ENCODE assay signal across 8 mouse cellular contexts in genomic region chr8:104442299-104443124, GRCm38 (mm10). TPM values are rescaled to one million over a fixed set of nuclear protein-coding genes. Genes with fewer than 3 reads are reported as not detected.
DNase-seq lines count a peak whose midpoint lies in the region; ATAC-seq lines count a peak whose summit lies in the region.

Dync1li2 (minus strand) TSS chr8:104443047.

- ATAC-seq in hindbrain, embryonic 11.5 days (ENCODE audit: low FRiP score) = peak; percentile 89

- WGBS in hindbrain, embryonic 11.5 days = under 1% methylated on average over 75 of the region's 75 CpGs

- peak within 1 kb of the TSS; percentile 72 for H3K4me2 ChIP-seq in hindbrain, embryonic 11.5 days (replicated peaks; ENCODE audit: low read depth, low read length)

- DNase-seq in MN1 (ENCODE audit: low spot score) = peak; percentile 94
- peak; percentile 93 for DNase-seq in cerebellum, adult 9-10 months
- DNase-seq in frontal cortex, adult 2 months (ENCODE audit: extremely low spot score in 1 of 2, low spot score in 1 of 2) = peak; percentile 72 to 94
- peak; percentile 93 for DNase-seq in hindbrain, embryonic 11.5 days (ENCODE audit: low spot score)
- peak; percentile 93 to 96 for DNase-seq in layer of hippocampus, postnatal 14 days (ENCODE audit: low spot score in 2 of 2)
- peak; percentile 95 for DNase-seq in lung, postnatal 14 days
- DNase-seq in retina, adult 2 months (ENCODE audit: low read depth, low spot score) = peak; percentile 77
- peak; percentile 88 to 93 for DNase-seq in thymus, postnatal 36 days

- H3K27ac ChIP-seq in hindbrain, embryonic 11.5 days (ENCODE audit: low read depth, low read length) = peak within 1 kb of the TSS; percentile 91

- no peaks in the 10 kb centered on the region for H3K27me3 ChIP-seq in hindbrain, embryonic 11.5 days (ENCODE audit: control insufficient read depth, insufficient read depth, low read length)

- H3K4me1 ChIP-seq in hindbrain, embryonic 11.5 days (replicated peaks; ENCODE audit: control insufficient read depth, insufficient read depth, low read length) = no peaks in the 10 kb centered on the region

- peaks cover 4% of the 10 kb centered on the region; the same call in 1 of the 2 replicates for H3K36me3 ChIP-seq in hindbrain, embryonic 11.5 days (ENCODE audit: control insufficient read depth, insufficient read depth, low read length)

- no peaks in the 10 kb centered on the region for H3K9me3 ChIP-seq in hindbrain, embryonic 11.5 days (ENCODE audit: control insufficient read depth, low read length)

- peak within 1 kb of the TSS; percentile 95 for H3K9ac ChIP-seq in hindbrain, embryonic 11.5 days (ENCODE audit: low read depth, low read length)

- peak within 1 kb of the TSS; percentile 85 for H3K4me3 ChIP-seq in hindbrain, embryonic 11.5 days (ENCODE audit: low read depth, low read length)

RNA-seq across cellular contexts. Expression of gene Dync1li2, which starts in this region (rescaled TPM):
- 154 and 165 TPM in 2 replicates for polyA plus RNA-seq in frontal cortex, adult 2 months (2012; rRNA removed)
- polyA plus RNA-seq in hindbrain, embryonic 11.5 days (2014; fragmentation: Nextera tagmentation; extraction: Ambion mirVana) = 95.4 and 96.4 TPM in 2 replicates
- total RNA-seq in layer of hippocampus, postnatal 14 days (2021) = 100 to 1,000 TPM; 246 to 252 TPM

Comparison
In these comparisons a context has a peak if more than half of its experiments do, and no peak if none do; other contexts are left out.
1. Peak in every context shown above with its lines: DNase-seq, ATAC-seq, H3K4me3 ChIP-seq and H3K27ac ChIP-seq.